Mouse (Mus musculus) bone marrow, adult 2 months (tissue): ENCODE data around the gene Ifna5.

Experiments used
- CTCF ChIP-seq: fragments of 200-500 bp; IDR thresholded peaks from 2 replicates; pipeline ENCODE4 v1.5.1; 2011; ENCODE audit warnings: low read length, control low read depth; ENCODE audit not compliant: control insufficient read depth, insufficient read depth
- POLR2A ChIP-seq: fragments of 200-500 bp; IDR thresholded peaks from 2 replicates; pipeline ENCODE4 v1.6.1; 2011; ENCODE audit warnings: low read depth, mild to moderate bottlenecking, control low read depth, low read length, borderline replicate concordance; ENCODE audit not compliant: control insufficient read depth

DNA sequence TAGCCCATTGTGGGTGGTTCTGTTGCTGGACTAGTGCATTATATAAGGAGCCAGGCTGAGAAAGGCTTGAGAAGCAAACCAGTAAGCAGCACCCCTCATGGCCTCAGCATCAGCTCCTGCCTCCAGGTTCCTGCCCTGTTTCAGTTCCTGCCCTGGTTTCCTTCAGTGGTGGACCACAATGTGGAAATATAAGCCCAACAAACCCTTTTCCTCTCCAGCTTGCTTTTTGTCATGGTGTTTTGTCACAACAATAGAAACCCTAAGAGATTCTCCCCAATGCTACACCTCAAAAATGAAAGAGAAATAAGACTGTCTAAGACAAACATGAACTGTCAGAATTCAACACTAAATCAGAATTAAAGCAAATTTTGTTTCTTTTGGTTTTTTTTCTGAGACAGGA is 23.9 kb downstream of the Ifna5 start:
- no peak for TF ChIP-seq CTCF
- no peak for TF ChIP-seq POLR2A
